Mouse (Mus musculus): ENCODE results near the gene Klhl3.

- TF ChIP-seq CTCF (IDR thresholded peaks at IDR 0.05; ENCODE audit: low read depth): no peak
- no peak for TF ChIP-seq EP300 (optimal IDR thresholded peaks at IDR 0.05)
Measured at GRCm38 (mm10) chr13:57978931-57979330, 134.5 kb downstream of the Klhl3 start.
